Mouse (Mus musculus) stomach, postnatal 0 days (tissue): ENCODE results near the gene Gpr119.

ENCODE experiments used
- CTCF ChIP-seq: IDR thresholded peaks from 2 replicates; pipeline ENCODE4 v1.5.1; 2016; ENCODE audit warnings: antibody characterized with exemption, low read depth, mild to moderate bottlenecking, moderate library complexity
- EP300 ChIP-seq: optimal IDR thresholded peaks from 2 replicates; pipeline ENCODE3; 2016; ENCODE audit warnings: antibody characterized with exemption

- TF ChIP-seq EP300, result no peak
- no peak for TF ChIP-seq CTCF
Measured at GRCm38 (mm10) chrX:48623049-48623378, 51.3 kb downstream of the Gpr119 start.
